Mouse (Mus musculus): ENCODE data around the gene 4930455H04Rik. TPM values are rescaled to one million over a fixed set of nuclear protein-coding genes. Genes with fewer than 3 reads are reported as not detected.

Gene 4930455H04Rik
- polyA plus RNA-seq, 1 experiment, result not detected

DNA sequence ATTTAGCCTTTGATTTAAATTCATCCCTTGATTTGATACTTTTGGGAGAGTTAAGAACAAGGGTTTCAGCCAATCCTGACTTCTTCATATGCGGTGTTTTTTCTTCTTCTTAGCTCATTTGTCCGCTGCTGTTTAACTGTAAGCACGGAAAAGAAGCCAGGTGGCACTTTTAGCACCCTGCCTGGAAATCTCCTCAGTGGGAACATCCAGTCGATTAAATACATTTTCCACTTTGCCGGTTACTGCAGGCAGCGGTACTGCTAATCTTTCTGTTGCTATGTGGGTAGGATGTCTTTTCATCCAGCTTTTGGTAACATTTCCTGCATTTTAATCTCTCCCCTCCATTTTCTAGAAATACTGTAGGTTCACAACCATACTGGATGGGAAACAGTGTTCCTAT lies 39.3 kb downstream of the 4930455H04Rik start:
- no peak for DNase-seq
- Histone ChIP-seq H3K4me1 (ENCODE audit: control insufficient read depth, insufficient read depth, low read length) (no peaks in the 10 kb centered on the region), H3K4me3 (replicated peaks; ENCODE audit: extremely low read depth, low read depth, low read length) (no peak overlapping the region)
- TF ChIP-seq POLR2A (IDR thresholded peaks at IDR 0.05; ENCODE audit: borderline replicate concordance, extremely low read depth, low read depth, low read length) (no peak), CTCF (IDR thresholded peaks at IDR 0.05; ENCODE audit: insufficient read depth, low read length) (no peak)
- 93% methylated on average over 6 of the region's 6 CpGs for WGBS

DNA sequence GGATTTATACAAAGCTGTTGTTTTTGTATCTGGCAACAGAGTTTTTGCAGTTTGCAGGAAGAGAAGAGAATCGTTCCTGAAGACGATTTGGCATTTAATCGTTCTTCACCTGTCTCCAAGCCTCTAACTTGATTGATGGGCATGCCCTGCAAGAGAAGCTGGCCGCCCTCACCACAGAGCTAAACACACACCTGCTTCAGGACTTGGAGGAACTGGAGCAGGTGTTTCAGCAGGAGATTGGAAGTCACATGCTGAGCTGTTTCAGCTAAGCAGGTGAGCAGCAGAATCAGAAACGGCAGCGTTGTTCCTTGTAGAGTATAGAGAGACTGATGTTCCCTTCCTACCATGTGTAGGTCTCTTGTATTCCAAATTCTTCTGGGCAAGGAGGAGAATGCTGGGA lies 42.1 kb downstream of the 4930455H04Rik start:
- DNase-seq, result no peak
- WGBS, result 46% methylated on average over 6 of the region's 6 CpGs
- no peaks in the 10 kb centered on the region for H3K4me1 ChIP-seq (ENCODE audit: control insufficient read depth, insufficient read depth, low read length)
- TF ChIP-seq CTCF (IDR thresholded peaks at IDR 0.05; ENCODE audit: insufficient read depth, low read length) (no peak), POLR2A (IDR thresholded peaks at IDR 0.05; ENCODE audit: borderline replicate concordance, extremely low read depth, low read depth, low read length) (no peak)
- H3K4me3 ChIP-seq (replicated peaks; ENCODE audit: extremely low read depth, low read depth, low read length), result no peak overlapping the region

DNA sequence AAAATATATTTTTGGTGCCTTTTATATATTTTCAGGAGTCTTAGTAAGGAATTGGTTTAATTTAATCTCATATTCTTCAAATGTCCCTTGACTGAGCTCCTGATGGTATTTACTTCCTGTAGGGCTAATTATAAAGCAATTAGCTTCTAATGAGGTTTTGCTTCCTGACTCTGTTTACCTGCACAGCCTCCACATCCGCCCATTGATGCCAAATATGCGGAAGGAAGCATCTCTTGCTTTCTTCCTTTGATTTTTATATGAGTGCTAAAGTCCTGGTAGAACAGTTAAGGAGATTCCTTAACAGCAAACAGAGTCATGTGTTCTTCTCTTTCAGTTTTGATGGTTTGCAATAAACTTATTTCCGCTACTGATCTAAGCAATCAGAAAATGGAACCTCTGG lies 52.3 kb downstream of the 4930455H04Rik start:
- Histone ChIP-seq H3K4me1 (ENCODE audit: control insufficient read depth, insufficient read depth, low read length) (no peaks in the 10 kb centered on the region; the same call in 1 of the 2 replicates), H3K4me3 (replicated peaks; ENCODE audit: extremely low read depth, low read depth, low read length) (no peak overlapping the region)
- TF ChIP-seq CTCF (IDR thresholded peaks at IDR 0.05; ENCODE audit: insufficient read depth, low read length), result no peak
- no peak for TF ChIP-seq POLR2A (IDR thresholded peaks at IDR 0.05; ENCODE audit: borderline replicate concordance, extremely low read depth, low read depth, low read length)
- 68% methylated on average over 3 of the region's 3 CpGs for WGBS
- DNase-seq, result no peak

DNA sequence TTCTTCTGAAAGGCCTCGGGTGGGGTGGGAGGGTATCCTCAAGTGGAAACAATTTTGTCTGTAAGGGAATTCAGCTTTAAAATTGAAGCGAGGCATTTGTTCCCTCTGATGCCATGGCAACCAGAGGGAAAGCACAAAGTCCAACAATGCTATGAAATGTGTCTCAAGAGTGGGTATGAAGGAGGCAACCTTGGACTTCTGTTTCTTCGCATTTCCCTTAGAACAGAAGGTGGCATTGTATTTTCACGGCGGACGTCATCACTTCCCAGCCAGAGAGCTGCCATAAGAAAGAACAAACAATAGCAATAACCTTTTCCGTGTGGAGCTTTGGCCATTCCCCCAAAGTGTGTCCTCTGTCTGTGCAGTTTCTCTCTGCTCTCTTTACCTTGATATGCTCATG lies 53.8 kb downstream of the 4930455H04Rik start:
- Histone ChIP-seq H3K4me3 (replicated peaks; ENCODE audit: extremely low read depth, low read depth, low read length) (no peak overlapping the region), H3K4me1 (ENCODE audit: control insufficient read depth, insufficient read depth, low read length) (no peaks in the 10 kb centered on the region; the same call in 1 of the 2 replicates)
- TF ChIP-seq POLR2A (IDR thresholded peaks at IDR 0.05; ENCODE audit: borderline replicate concordance, extremely low read depth, low read depth, low read length), result no peak
- TF ChIP-seq CTCF (IDR thresholded peaks at IDR 0.05; ENCODE audit: insufficient read depth, low read length), result no peak
- no peak for DNase-seq
- WGBS, result 46% methylated on average over 7 of the region's 7 CpGs

DNA sequence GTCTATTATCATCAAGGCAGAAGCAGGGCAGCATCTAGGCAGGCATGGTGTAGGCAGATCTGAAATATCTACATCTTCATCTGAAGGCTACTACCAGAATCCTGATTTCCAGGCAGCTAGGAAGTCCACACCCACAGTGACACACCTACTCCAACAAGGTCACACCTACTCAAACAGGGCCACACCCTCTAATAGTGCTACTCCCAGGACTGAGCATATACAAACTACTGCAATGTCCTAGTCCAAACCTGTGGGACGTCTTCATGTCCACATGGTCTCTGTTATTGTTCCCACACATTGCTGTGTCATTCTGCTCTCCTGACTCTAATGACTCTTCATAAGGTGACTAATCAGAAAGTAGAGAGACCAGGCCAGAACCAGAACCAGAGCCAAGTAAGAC lies 56.0 kb downstream of the 4930455H04Rik start:
- no peak for DNase-seq
- TF ChIP-seq POLR2A (IDR thresholded peaks at IDR 0.05; ENCODE audit: borderline replicate concordance, extremely low read depth, low read depth, low read length), result no peak
- no peak for TF ChIP-seq CTCF (IDR thresholded peaks at IDR 0.05; ENCODE audit: insufficient read depth, low read length)

DNA sequence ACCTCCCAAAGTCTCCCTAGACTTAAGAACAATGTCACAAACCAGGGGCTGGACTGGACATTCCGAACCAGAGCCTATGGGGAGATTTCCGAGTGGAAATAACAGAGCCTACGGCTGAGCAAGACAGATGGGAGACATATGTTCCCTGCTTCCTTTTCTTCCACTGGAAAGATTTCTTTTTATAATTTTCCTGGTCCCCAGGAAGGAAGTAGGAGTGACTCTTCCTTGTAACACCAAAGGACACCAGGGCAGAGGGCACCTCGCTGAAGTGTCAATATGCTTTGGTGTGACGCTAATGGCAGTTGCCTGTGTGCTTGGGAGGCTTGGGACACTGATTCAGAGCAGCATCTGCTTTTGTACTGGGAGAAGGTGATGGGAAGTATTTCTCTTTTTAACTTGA lies 56.5 kb downstream of the 4930455H04Rik start:
- H3K4me3 ChIP-seq (replicated peaks; ENCODE audit: extremely low read depth, low read depth, low read length), result no peak overlapping the region
- WGBS, result 65% methylated on average over 5 of the region's 5 CpGs
- DNase-seq, result no peak
- TF ChIP-seq POLR2A (IDR thresholded peaks at IDR 0.05; ENCODE audit: borderline replicate concordance, extremely low read depth, low read depth, low read length), result no peak
- TF ChIP-seq CTCF (IDR thresholded peaks at IDR 0.05; ENCODE audit: insufficient read depth, low read length), result no peak
- no peaks in the 10 kb centered on the region; the same call in 1 of the 2 replicates for H3K4me1 ChIP-seq (ENCODE audit: control insufficient read depth, insufficient read depth, low read length)

More for the DNA sequence above, 56.0 kb downstream of the 4930455H04Rik start:
- H3K4me1 ChIP-seq (ENCODE audit: control insufficient read depth, insufficient read depth, low read length), result no peaks in the 10 kb centered on the region; the same call in 1 of the 2 replicates
- H3K4me3 ChIP-seq (replicated peaks; ENCODE audit: extremely low read depth, low read depth, low read length), result no peak overlapping the region
- 49% methylated on average over 1 of the region's 1 CpGs for WGBS

DNA sequence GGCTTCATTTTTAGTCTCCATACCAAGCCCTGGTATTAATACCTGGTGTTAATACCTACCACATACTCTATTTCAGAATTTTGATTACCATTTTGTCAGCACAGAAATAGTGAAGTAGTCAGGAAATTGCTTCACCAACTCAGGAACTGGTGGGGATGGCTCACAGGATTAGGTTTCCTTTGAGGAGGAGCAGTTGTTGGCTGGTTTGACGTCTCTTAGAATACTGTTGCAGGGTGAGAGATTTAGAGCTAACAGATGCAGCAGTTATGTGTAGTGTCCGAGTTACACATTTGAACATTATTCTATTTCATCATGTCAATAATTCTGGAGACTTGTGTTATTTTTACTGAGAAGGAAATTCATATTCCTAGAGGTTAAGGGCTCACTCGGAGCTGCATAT lies 57.4 kb downstream of the 4930455H04Rik start:
- no peaks in the 10 kb centered on the region; the same call in 1 of the 2 replicates for H3K4me1 ChIP-seq (ENCODE audit: control insufficient read depth, insufficient read depth, low read length)
- TF ChIP-seq CTCF (IDR thresholded peaks at IDR 0.05; ENCODE audit: insufficient read depth, low read length), result no peak
- no peak for TF ChIP-seq POLR2A (IDR thresholded peaks at IDR 0.05; ENCODE audit: borderline replicate concordance, extremely low read depth, low read depth, low read length)
- H3K4me3 ChIP-seq (replicated peaks; ENCODE audit: extremely low read depth, low read depth, low read length), result no peak overlapping the region
- 66% methylated on average over 3 of the region's 3 CpGs for WGBS
- DNase-seq, result no peak

Other genes starting within 250 kb of the 4930455H04Rik start
- 4.2 and 9.2 TPM in 2 replicates for gene Agl, start 160.1 kb upstream of the 4930455H04Rik start, polyA plus RNA-seq (2012; rRNA removed)
- gene Frrs1, start 108.8 kb upstream of the 4930455H04Rik start, polyA plus RNA-seq (2012; rRNA removed), result 12.3 and 23.4 TPM in 2 replicates
- 5.6 and 10.5 TPM in 2 replicates for gene Palmd, start 720 bp downstream of the 4930455H04Rik start, polyA plus RNA-seq (2012; rRNA removed)